ENCODE assay signal across 21 mouse cellular contexts in genomic region chr3:123397562-123398481, GRCm38 (mm10). TPM values are rescaled to one million over a fixed set of nuclear protein-coding genes. Genes with fewer than 3 reads are reported as not detected.
DNase-seq lines count a peak whose midpoint lies in the region; ATAC-seq and TF ChIP-seq lines count a peak whose summit lies in the region.
"Had no signal": no experiment of that assay in that cellular context is flagged by ENCODE, and none has a peak within 500 bp of the region (broad histone marks: within the 10 kb centered on the region; RNA-seq: fewer than 3 reads in every experiment).

No protein-coding gene starts in this region.

- no peak overlapping the region for H3K4me3 ChIP-seq in heart, adult 2 months
- no peak overlapping the region for H3K4me3 ChIP-seq in embryonic facial prominence, embryonic 15.5 days (replicated peaks)
- H3K4me3 ChIP-seq in stomach, postnatal 0 days (ENCODE audit: low read depth, low read length): no peak overlapping the region
- H3K4me3 ChIP-seq: heart, embryonic 13.5 days; hindbrain, embryonic 10.5 days; layer of hippocampus, adult 2 months; midbrain, embryonic 10.5 days had no signal

- H3K79me2 ChIP-seq in heart, adult 2 months (replicated peaks; ENCODE audit: control insufficient read depth, insufficient read depth, low read length): no peaks in the 10 kb centered on the region

- TF ChIP-seq POLR2A in heart, adult 2 months (IDR thresholded peaks at IDR 0.05; ENCODE audit: insufficient read depth, low read depth, low read length): no peak

- no peak overlapping the region for H3K27ac ChIP-seq in heart, adult 2 months
- H3K27ac ChIP-seq in embryonic facial prominence, embryonic 15.5 days (replicated peaks): peak overlapping the region; percentile 58
- H3K27ac ChIP-seq in stomach, postnatal 0 days (replicated peaks): no peak overlapping the region
- H3K27ac ChIP-seq: heart, embryonic 13.5 days; hindbrain, embryonic 10.5 days; hindbrain, postnatal 0 days; layer of hippocampus, adult 2 months; midbrain, embryonic 10.5 days had no signal

- ATAC-seq in embryonic facial prominence, embryonic 15.5 days (ENCODE audit: insufficient number of reproducible peaks, low FRiP score, low TSS enrichment, low read depth): peak; percentile 70; the same call in 1 of the 2 replicates
- ATAC-seq in stomach, postnatal 0 days (ENCODE audit: low FRiP score, low TSS enrichment): no peak
- ATAC-seq: CD4-positive, CD25-positive, alpha-beta regulatory T cell, adult 4 months; hindbrain, postnatal 0 days; intestine, embryonic 16.5 days had no signal

- no peaks in the 10 kb centered on the region; the same call in 1 of the 2 replicates for H3K27me3 ChIP-seq in heart, adult 2 months (ENCODE audit: control insufficient read depth, insufficient read depth, low read length)
- no peaks in the 10 kb centered on the region for H3K27me3 ChIP-seq in embryonic facial prominence, embryonic 15.5 days
- H3K27me3 ChIP-seq in stomach, postnatal 0 days (ENCODE audit: control insufficient read depth, insufficient read depth, low read length): no peaks in the 10 kb centered on the region
- H3K27me3 ChIP-seq: heart, embryonic 13.5 days had no signal

- DNase-seq in embryo, embryonic 10 days (ENCODE audit: low spot score): peak; percentile 7
- DNase-seq in embryo, embryonic 10.5 days (ENCODE audit: low spot score): no peak
- DNase-seq in heart, postnatal 4 days: peak; percentile 5
- no peak for DNase-seq in heart, adult 2 months
- DNase-seq in adipocyte (ENCODE audit: low spot score): peak; percentile 41
- DNase-seq in stomach, postnatal 0 days (ENCODE audit: low spot score): no peak
- no peak for DNase-seq in liver
- DNase-seq: adrenal gland, postnatal 36 days; cerebellum, adult 9-10 months; kidney, postnatal 25 days; retina, postnatal 1 day; thymus, postnatal 36 days had no signal

- intact Hi-C loops in heart, adult 2 months (cut with DNase I): no loop called here

- TF ChIP-seq CTCF in heart, adult 2 months (IDR thresholded peaks at IDR 0.05): no peak
- TF ChIP-seq CTCF in stomach, postnatal 0 days (IDR thresholded peaks at IDR 0.05; ENCODE audit: low read depth): no peak

- H3K9me3 ChIP-seq in embryonic facial prominence, embryonic 15.5 days (replicated peaks): no peaks in the 10 kb centered on the region
- H3K9me3 ChIP-seq in stomach, postnatal 0 days (ENCODE audit: control insufficient read depth, low read length): no peaks in the 10 kb centered on the region
- H3K9me3 ChIP-seq: heart, embryonic 13.5 days; hindbrain, embryonic 10.5 days; midbrain, embryonic 10.5 days had no signal

- 63% methylated on average over 9 of the region's 9 CpGs for WGBS in heart, adult 2 months
- WGBS in embryonic facial prominence, embryonic 15.5 days: 40% methylated on average over 9 of the region's 9 CpGs
- WGBS in stomach, postnatal 0 days: 59% methylated on average over 9 of the region's 9 CpGs

- TF ChIP-seq EP300 in heart, adult 2 months (IDR thresholded peaks at IDR 0.05; ENCODE audit: insufficient read depth, low read depth, low read length): no peak
- no peak for TF ChIP-seq EP300 in stomach, postnatal 0 days (optimal IDR thresholded peaks at IDR 0.05)

- no peak overlapping the region for H3K4me2 ChIP-seq in embryonic facial prominence, embryonic 15.5 days (replicated peaks)
- H3K4me2 ChIP-seq in stomach, postnatal 0 days (replicated peaks; ENCODE audit: low read depth): no peak overlapping the region
- H3K4me2 ChIP-seq: heart, embryonic 13.5 days had no signal

- no peaks in the 10 kb centered on the region for H3K36me3 ChIP-seq in heart, adult 2 months (ENCODE audit: control insufficient read depth, insufficient read depth, low read length)
- H3K36me3 ChIP-seq in embryonic facial prominence, embryonic 15.5 days: no peaks in the 10 kb centered on the region
- no peaks in the 10 kb centered on the region for H3K36me3 ChIP-seq in stomach, postnatal 0 days (ENCODE audit: control insufficient read depth, insufficient read depth, low read length)
- H3K36me3 ChIP-seq: heart, embryonic 13.5 days; hindbrain, embryonic 10.5 days; midbrain, embryonic 10.5 days had no signal

- no peak overlapping the region for H3K9ac ChIP-seq in heart, adult 2 months (ENCODE audit: low read depth, low read length)
- H3K9ac ChIP-seq in embryonic facial prominence, embryonic 15.5 days: no peak overlapping the region
- no peak overlapping the region for H3K9ac ChIP-seq in stomach, postnatal 0 days (ENCODE audit: low read length)
- H3K9ac ChIP-seq: heart, embryonic 13.5 days had no signal

- H3K4me1 ChIP-seq in heart, adult 2 months (ENCODE audit: control insufficient read depth, insufficient read depth, low read length): no peaks in the 10 kb centered on the region
- H3K4me1 ChIP-seq in embryonic facial prominence, embryonic 15.5 days: no peaks in the 10 kb centered on the region; the same call in 1 of the 2 replicates
- H3K4me1 ChIP-seq in stomach, postnatal 0 days (replicated peaks; ENCODE audit: control insufficient read depth, insufficient read depth): no peaks in the 10 kb centered on the region
- H3K4me1 ChIP-seq: heart, embryonic 13.5 days; hindbrain, embryonic 10.5 days; midbrain, embryonic 10.5 days had no signal

RNA-seq across cellular contexts. Expression of gene Mettl14, which starts 11.9 kb away (rescaled TPM):
- 10 to 100 TPM; 15.5 to 16.9 TPM for total RNA-seq in heart, postnatal 4 days (2021)
- 10 to 100 TPM; 11.6 to 13.9 TPM for total RNA-seq in heart, adult 2 months (2021)
- 5.4 and 7.6 TPM in 2 replicates for polyA plus RNA-seq in heart, adult 2 months (2012; rRNA removed)
- 22.5 and 23.5 TPM in 2 replicates for polyA plus RNA-seq in embryonic facial prominence, embryonic 15.5 days (2015; fragmentation: Nextera tagmentation; extraction: Ambion mirVana)
- polyA plus RNA-seq in stomach, postnatal 0 days (2015; fragmentation: Nextera tagmentation; extraction: Ambion mirVana): 10.5 and 11.3 TPM in 2 replicates

RNA-seq across cellular contexts. Expression of gene Prss12, which starts 48.9 kb away (rescaled TPM):
- total RNA-seq in heart, postnatal 4 days (2021): 1 to 10 TPM; 2.0 to 2.3 TPM
- total RNA-seq in heart, adult 2 months (2021): under 1 TPM; 0.66 to 0.91 TPM
- polyA plus RNA-seq in heart, adult 2 months (2012; rRNA removed): 0.55 and 0.97 TPM in 2 replicates
- 36.8 and 36.9 TPM in 2 replicates for polyA plus RNA-seq in embryonic facial prominence, embryonic 15.5 days (2015; fragmentation: Nextera tagmentation; extraction: Ambion mirVana)
- 3.1 and 3.3 TPM in 2 replicates for polyA plus RNA-seq in stomach, postnatal 0 days (2015; fragmentation: Nextera tagmentation; extraction: Ambion mirVana)
- total RNA-seq: granulocyte monocyte progenitor cell, adult 5-6 weeks had no signal

Comparison
In these comparisons a context has a peak if more than half of its experiments do, and no peak if none do; other contexts are left out.
1. DNase-seq: peak in embryo, embryonic 10 days (single experiment), heart, postnatal 4 days (single experiment) and adipocyte (single experiment); none in embryo, embryonic 10.5 days (single experiment), heart, adult 2 months (0 of 2), stomach, postnatal 0 days (single experiment) and liver (single experiment).